Mouse (Mus musculus) intestine, embryonic 14.5 days (tissue): Measurements from ENCODE around the gene Ttll3. TPM values are rescaled to one million over a fixed set of nuclear protein-coding genes. Genes with fewer than 3 reads are reported as not detected.

ENCODE experiments used
- ATAC-seq: fragments of 200-750 bp; cut with Nextera tagmentation; replicated peaks from 2 replicates; pipeline ENCODE4 v1.8.0; 2017; ENCODE audit warnings: low read depth, moderate number of reproducible peaks, moderate TSS enrichment, moderate library complexity; ENCODE audit not compliant: low FRiP score, low TSS enrichment
- DNase-seq: peaks from one replicate; pipeline ENCODE4 v3.0.0-alpha.2; 2018; ENCODE audit warnings: low spot score
- H3K27ac ChIP-seq: fragments of 300-500 bp; sonication (generic); 2 replicates; pipeline ENCODE4 v1.5.1; 2014; ENCODE audit warnings: low read depth, mild to moderate bottlenecking, control low read depth
- H3K27me3 ChIP-seq: fragments of 300-500 bp; sonication (generic); replicated peaks from 2 replicates; pipeline ENCODE4 v1.6.1; 2014; ENCODE audit warnings: low read length, control low read depth; ENCODE audit not compliant: control insufficient read depth, insufficient read depth
- H3K36me3 ChIP-seq: fragments of 300-500 bp; sonication (generic); 2 replicates; pipeline ENCODE4 v1.6.1; 2014; ENCODE audit warnings: low read length, control low read depth; ENCODE audit not compliant: control insufficient read depth, insufficient read depth
- H3K4me1 ChIP-seq: fragments of 300-500 bp; sonication (generic); replicated peaks from 2 replicates; pipeline ENCODE4 v1.6.1; 2014; ENCODE audit warnings: low read length, control low read depth, mixed read lengths; ENCODE audit not compliant: control insufficient read depth, insufficient read depth
- H3K4me2 ChIP-seq: fragments of 300-500 bp; sonication (generic); 2 replicates; pipeline ENCODE4 v1.6.1; 2014; ENCODE audit warnings: low read length
- H3K4me3 ChIP-seq: fragments of 300-500 bp; sonication (generic); 2 replicates; pipeline ENCODE4 v1.5.1; 2014; ENCODE audit warnings: low read depth, low read length, control low read depth, mixed read lengths
- H3K9ac ChIP-seq: fragments of 300-500 bp; sonication (generic); 2 replicates; pipeline ENCODE4 v1.6.1; 2014; ENCODE audit warnings: mild to moderate bottlenecking, low read length
- H3K9me3 ChIP-seq: fragments of 300-500 bp; sonication (generic); 2 replicates; pipeline ENCODE4 v1.6.1; 2016; ENCODE audit warnings: low read length, control low read depth; ENCODE audit not compliant: control insufficient read depth
- WGBS: fragments of 180-500 bp; shearing (Covaris S2); extraction: QIAGEN DNeasy Blood & Tissue Kit; methylation state at CpG from one replicate; pipeline ENCODE4 v1.1.7; 2014; 5-methylcytosine and 5-hydroxymethylcytosine counted together
- polyA plus RNA-seq: library from polyadenylated mRNA; unstranded; fragments of >200 nt; fragmentation: Nextera tagmentation; extraction: Ambion mirVana; gene quantifications from 2 replicates; pipeline ENCODE4 v1.2.1, GENCODE M21; 2014

The Ttll3 gene
- polyA plus RNA-seq, 1 experiment from 2014 or later: 2.5 TPM

GRCm38 (mm10) chr6:113419199-113419587, 30.1 kb downstream of the Ttll3 start, which contains the start of gene Rpusd3:
Rpusd3 (minus strand) TSS chr6:113419340.
- Histone ChIP-seq H3K4me2 (peak within 1 kb of the TSS; percentile 91), H3K4me1 (no peaks in the 10 kb centered on the region), H3K36me3 (peaks cover 17% of the 10 kb centered on the region), H3K27me3 (no peaks in the 10 kb centered on the region), H3K4me3 (peak within 1 kb of the TSS; percentile 68), H3K9ac (peak within 1 kb of the TSS; percentile 69), H3K9me3 (no peaks in the 10 kb centered on the region), H3K27ac (no peak within 1 kb of the TSS)
- under 1% methylated on average over 25 of the region's 25 CpGs for WGBS
- ATAC-seq (peak; percentile 97), DNase-seq (peak; percentile 100)

- Histone ChIP-seq H3K4me1 (no peaks in the 10 kb centered on the region), H3K4me3 (no peak overlapping the region), H3K36me3 (no peaks in the 10 kb centered on the region), H3K27me3 (no peaks in the 10 kb centered on the region), H3K9me3 (peaks cover 3% of the 10 kb centered on the region; the same call in 1 of the 2 replicates), H3K9ac (no peak overlapping the region), H3K4me2 (no peak overlapping the region), H3K27ac (no peak overlapping the region)
- DNase-seq (no peak), ATAC-seq (no peak)
- 73% methylated on average over 4 of the region's 4 CpGs for WGBS
These were observed 33.9 kb downstream of the Ttll3 start for GRCm38 (mm10) chr6:113423000-113423399.

- Histone ChIP-seq H3K9ac (no peak overlapping the region), H3K27ac (no peak overlapping the region), H3K4me3 (no peak overlapping the region), H3K36me3 (no peaks in the 10 kb centered on the region), H3K4me1 (no peaks in the 10 kb centered on the region), H3K27me3 (no peaks in the 10 kb centered on the region), H3K9me3 (peaks cover 3% of the 10 kb centered on the region; the same call in 1 of the 2 replicates), H3K4me2 (no peak overlapping the region)
- ATAC-seq (no peak), DNase-seq (no peak)
- WGBS: 74% methylated on average over 7 of the region's 7 CpGs
These were observed 35.1 kb downstream of the Ttll3 start for GRCm38 (mm10) chr6:113424187-113424586.

GRCm38 (mm10) chr6:113426696-113427095, 37.6 kb downstream of the Ttll3 start:
- Histone ChIP-seq H3K36me3 (no peaks in the 10 kb centered on the region), H3K9me3 (peaks cover 3% of the 10 kb centered on the region; the same call in 1 of the 2 replicates), H3K4me3 (no peak overlapping the region), H3K27ac (no peak overlapping the region), H3K27me3 (no peaks in the 10 kb centered on the region), H3K4me1 (no peaks in the 10 kb centered on the region), H3K9ac (no peak overlapping the region), H3K4me2 (no peak overlapping the region)
- ATAC-seq (no peak), DNase-seq (no peak)
- 90% methylated on average over 4 of the region's 4 CpGs for WGBS

- Histone ChIP-seq H3K4me2 (no peak overlapping the region), H3K9me3 (peaks cover 3% of the 10 kb centered on the region; the same call in 1 of the 2 replicates), H3K4me1 (no peaks in the 10 kb centered on the region), H3K36me3 (no peaks in the 10 kb centered on the region), H3K4me3 (no peak overlapping the region), H3K27ac (no peak overlapping the region), H3K27me3 (no peaks in the 10 kb centered on the region), H3K9ac (no peak overlapping the region)
- DNase-seq (peak; percentile 76), ATAC-seq (no peak)
- 63% methylated on average over 3 of the region's 3 CpGs for WGBS
These were observed 38.3 kb downstream of the Ttll3 start for GRCm38 (mm10) chr6:113427397-113427796.

GRCm38 (mm10) chr6:113428006-113428405, 38.9 kb downstream of the Ttll3 start:
- Histone ChIP-seq H3K4me3 (no peak overlapping the region), H3K4me1 (no peaks in the 10 kb centered on the region), H3K9ac (no peak overlapping the region), H3K36me3 (no peaks in the 10 kb centered on the region), H3K27me3 (no peaks in the 10 kb centered on the region), H3K9me3 (peaks cover 3% of the 10 kb centered on the region; the same call in 1 of the 2 replicates), H3K4me2 (no peak overlapping the region), H3K27ac (no peak overlapping the region)
- no peak for DNase-seq
- 88% methylated on average over 16 of the region's 16 CpGs for WGBS
- no peak for ATAC-seq

GRCm38 (mm10) chr6:113429965-113430364, 40.9 kb downstream of the Ttll3 start:
- peaks cover 3% of the 10 kb centered on the region; the same call in 1 of the 2 replicates for H3K9me3 ChIP-seq
- 80% methylated on average over 3 of the region's 3 CpGs for WGBS
- no peak overlapping the region for H3K4me2 ChIP-seq
- H3K4me3 ChIP-seq: no peak overlapping the region
- H3K27me3 ChIP-seq: no peaks in the 10 kb centered on the region
- ATAC-seq (no peak), DNase-seq (no peak)
- no peaks in the 10 kb centered on the region for H3K36me3 ChIP-seq
- no peak overlapping the region for H3K27ac ChIP-seq
- H3K9ac ChIP-seq: no peak overlapping the region
- H3K4me1 ChIP-seq: no peaks in the 10 kb centered on the region

- Histone ChIP-seq H3K9ac (no peak overlapping the region), H3K36me3 (no peaks in the 10 kb centered on the region), H3K4me1 (no peaks in the 10 kb centered on the region), H3K27me3 (no peaks in the 10 kb centered on the region), H3K27ac (no peak overlapping the region), H3K4me3 (no peak overlapping the region), H3K9me3 (peaks cover 3% of the 10 kb centered on the region; the same call in 1 of the 2 replicates), H3K4me2 (no peak overlapping the region)
- no peak for ATAC-seq
- no peak for DNase-seq
- 55% methylated on average over 3 of the region's 3 CpGs for WGBS
These were observed 41.8 kb downstream of the Ttll3 start for GRCm38 (mm10) chr6:113430846-113431245.

GRCm38 (mm10) chr6:113431801-113432200, 42.7 kb downstream of the Ttll3 start:
- no peak for ATAC-seq
- Histone ChIP-seq H3K36me3 (no peaks in the 10 kb centered on the region), H3K4me1 (no peaks in the 10 kb centered on the region), H3K4me3 (no peak overlapping the region), H3K9me3 (peaks cover 3% of the 10 kb centered on the region; the same call in 1 of the 2 replicates), H3K4me2 (no peak overlapping the region), H3K27ac (no peak overlapping the region), H3K9ac (no peak overlapping the region), H3K27me3 (no peaks in the 10 kb centered on the region)
- DNase-seq: no peak
- 67% methylated on average over 3 of the region's 3 CpGs for WGBS
